Mouse (Mus musculus) spleen, adult 12 weeks (tissue): Measurements from ENCODE around the gene Cse1l.

Experiments used
- DNase-seq: peaks from one replicate; pipeline ENCODE4 v3.0.0; 2022; ENCODE audit warnings: low spot score

Gene Cse1l

GRCm38 (mm10) chr2:166976356-166976755 is 70.5 kb downstream of the Cse1l start:
- no peak for DNase-seq

GRCm38 (mm10) chr2:166977490-166977889 is 71.7 kb downstream of the Cse1l start:
- no peak for DNase-seq

- no peak for DNase-seq
Observed at GRCm38 (mm10) chr2:166980161-166980560, 74.3 kb downstream of the Cse1l start.

GRCm38 (mm10) chr2:166983351-166983894 is 77.6 kb downstream of the Cse1l start:
- DNase-seq, result no peak

- DNase-seq, result no peak
Observed at GRCm38 (mm10) chr2:166990861-166991260, 85.0 kb downstream of the Cse1l start.

- DNase-seq, result no peak
Observed at GRCm38 (mm10) chr2:166991945-166992344, 86.1 kb downstream of the Cse1l start.

- peak; percentile 40 for DNase-seq
Observed at GRCm38 (mm10) chr2:166995021-166995795, 89.4 kb downstream of the Cse1l start.
